Mouse (Mus musculus): ENCODE results near the gene Abl2.

Gene Abl2

DNA sequence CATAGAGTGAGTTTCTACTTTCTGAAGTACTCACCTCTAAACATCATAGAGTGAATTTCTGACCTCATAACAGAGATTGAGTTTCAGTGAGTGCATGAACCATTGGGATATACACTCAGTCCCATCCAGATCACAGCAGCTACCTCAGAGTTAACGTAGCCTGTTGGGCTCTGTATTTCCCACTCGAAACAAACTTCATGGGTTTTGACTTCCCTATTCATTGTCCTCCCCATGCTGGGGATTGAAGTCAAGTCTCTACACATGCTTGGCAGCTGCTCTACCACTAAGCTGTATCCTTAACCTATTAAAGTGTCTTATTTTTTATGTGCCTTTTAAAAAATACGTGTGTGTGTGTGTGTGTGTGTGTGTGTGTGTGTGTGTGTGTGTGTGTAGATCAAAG is 26.9 kb downstream of the Abl2 start:
- no peak for DNase-seq

DNA sequence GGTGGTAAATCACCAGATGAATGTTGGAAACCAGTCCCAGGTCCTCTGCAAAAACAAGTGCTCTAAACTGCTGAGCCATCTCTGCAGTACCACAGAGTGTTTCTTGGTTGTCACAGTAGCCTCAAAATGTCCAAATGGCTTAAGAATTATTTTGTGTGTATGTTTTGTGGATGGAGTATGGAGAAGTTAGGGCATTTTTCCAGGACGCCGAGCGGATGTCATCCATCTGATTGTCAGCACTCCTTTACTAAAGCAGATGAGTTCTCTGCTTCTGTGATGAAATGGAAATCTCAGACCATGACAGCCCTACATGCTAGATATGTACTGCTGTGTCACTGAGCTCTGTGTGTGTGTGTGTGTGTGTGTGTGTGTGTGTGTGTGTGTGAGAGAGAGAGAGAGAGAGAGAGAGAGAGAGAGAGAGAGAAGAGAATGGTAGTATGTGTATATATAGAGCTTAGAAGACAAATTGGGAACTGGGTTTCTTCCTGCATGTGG is 31.3 kb downstream of the Abl2 start:
- no peak for DNase-seq

DNA sequence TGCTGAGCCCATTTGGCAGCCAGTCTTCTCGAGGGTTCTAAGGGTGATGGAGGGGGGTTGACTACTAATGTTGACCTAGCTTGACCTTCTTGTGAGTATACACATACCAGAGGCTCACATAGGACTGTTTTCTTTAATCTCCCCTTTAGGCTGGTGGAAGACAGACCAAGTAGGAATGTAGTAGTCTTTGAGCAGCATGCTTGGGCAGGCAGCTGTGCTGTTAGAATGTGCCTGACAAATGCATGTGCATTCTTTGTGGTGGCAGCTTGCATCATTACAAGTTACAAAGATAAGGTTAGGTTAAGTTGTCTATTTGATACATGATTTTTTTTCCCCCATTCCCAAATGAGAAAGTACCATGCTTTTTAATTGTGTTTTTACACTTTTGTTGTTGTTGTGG is 31.8 kb downstream of the Abl2 start:
- DNase-seq = no peak

DNA sequence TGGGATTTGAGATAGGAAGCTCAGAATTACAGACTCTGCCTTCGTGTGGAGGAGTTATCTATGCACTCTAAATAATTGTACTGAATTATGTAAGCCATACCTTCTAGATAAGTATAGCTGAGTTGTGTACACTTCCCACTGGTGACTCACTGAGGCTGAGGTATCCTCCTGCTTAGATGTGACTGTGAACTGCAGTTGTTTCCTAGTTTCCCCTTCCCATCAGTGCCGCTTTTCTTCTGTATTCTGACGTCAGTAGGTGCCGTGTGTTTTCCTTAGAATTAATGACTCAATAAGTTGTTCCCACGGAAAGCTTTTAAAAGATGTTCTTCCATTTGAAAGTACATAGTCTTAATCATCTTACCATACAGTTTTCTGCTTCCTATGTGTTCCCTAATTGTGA is 34.7 kb downstream of the Abl2 start:
- DNase-seq = no peak

DNA sequence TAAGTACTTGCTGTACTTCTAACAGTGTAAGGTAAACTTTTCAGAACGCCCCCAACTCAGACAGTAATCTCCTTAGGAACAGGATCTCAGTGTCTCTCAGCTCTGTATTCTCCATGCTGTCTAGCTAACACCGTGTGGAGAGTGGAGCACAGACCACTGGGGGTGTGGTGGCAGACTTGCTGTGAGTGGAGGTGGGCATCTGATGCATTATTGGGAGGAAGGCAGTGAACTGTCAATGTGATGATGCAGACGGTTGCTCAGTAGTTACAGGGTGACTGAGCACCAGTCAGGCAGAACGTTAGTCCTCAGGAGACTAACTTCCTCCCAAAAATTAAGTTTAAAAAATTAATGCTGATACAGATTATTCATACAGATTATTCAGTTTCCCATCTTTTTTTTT is 38.5 kb downstream of the Abl2 start:
- DNase-seq = no peak

DNA sequence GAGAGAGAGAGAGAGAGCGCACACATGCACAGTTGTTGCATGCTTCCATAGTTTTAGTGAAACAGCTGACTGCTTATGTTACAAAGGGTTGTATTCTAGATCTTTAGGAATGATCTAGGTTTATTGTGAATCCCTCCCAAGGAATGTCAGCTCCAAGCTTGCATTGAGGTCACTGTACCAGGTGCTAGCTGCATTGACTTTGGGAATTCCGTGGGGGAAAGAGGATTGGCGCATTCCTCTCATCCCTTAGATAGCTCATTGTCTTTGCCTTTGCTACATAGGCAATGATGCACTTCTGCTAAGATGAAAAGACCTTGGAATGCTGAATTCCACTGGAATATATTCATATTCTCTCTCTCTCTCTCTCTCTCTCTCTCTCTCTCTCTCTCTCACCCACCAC is 44.0 kb downstream of the Abl2 start:
- DNase-seq = no peak

DNA sequence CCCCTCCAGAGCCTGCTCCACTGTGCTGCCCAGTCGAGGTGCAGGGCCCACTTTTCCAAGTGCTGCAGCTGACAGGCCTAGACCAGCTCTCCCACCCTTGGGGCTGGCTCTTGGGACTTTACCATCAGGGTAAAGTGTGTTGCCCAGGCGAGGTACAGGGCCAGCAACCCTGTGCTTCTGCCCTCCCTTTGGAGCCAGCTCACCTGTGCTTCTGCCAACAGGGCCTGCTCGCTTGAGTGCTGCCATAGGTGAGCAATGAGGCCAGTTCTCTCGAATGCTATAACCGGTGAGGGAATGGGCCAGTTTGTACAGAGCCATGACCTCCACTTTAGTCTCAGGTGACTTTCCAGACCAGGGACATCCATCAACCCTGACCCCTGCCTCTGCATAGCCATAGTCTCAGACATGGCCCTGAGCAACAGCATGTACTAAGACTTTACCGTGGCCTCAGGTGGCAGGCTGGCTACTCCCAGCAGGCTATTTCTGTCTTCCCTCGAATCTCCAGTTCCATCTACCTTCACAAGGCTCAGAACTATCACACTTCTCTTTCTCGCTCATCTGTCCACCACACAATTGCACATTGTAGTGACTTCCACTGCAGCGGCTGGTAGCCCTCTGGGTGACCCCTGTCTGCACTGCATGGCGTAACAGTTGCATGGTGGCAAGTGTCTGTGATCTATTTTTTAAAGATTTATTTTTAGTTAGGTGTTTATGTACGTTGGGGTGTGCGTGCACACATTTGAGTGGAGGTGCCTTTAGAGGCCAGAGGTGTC is 46.7 kb downstream of the Abl2 start:
- no peak for DNase-seq

DNA sequence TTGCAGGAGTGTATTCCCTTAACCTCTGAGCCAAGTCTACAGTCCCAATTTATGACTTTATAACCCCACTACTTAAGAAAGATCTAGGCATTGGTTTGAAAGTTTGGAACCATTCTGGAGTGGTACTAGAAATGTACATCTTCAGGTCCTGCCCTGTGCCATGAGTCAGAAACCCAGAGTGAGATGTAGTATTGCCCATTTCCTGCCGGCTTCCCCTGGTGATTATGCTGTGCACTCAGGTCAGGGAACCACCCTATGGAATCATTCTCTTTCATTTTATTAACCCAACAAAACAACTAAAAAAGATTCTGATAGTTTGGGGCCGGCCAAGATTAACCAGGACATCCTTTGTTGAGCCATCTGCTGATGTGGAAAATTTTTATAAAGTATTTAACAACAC is 47.4 kb downstream of the Abl2 start:
- DNase-seq = no peak

DNA sequence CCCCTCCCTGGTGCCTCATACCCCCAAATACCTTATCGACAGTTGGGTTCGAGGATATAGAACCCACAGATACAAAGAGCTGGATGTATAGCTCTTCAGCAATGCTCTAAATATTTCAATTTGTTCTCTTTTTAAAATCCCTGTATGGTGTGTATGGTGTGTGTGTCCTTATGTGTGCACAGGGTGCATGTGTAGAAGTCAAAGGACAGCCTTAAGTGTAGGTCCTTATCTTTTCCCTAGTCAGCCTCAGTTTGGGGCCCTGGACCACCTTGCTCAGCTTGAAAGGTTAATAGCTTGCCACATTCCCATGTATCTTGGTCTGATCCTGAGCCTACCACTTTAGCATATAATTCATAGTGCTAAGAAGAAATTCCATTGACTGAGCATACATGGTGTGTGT is 49.9 kb downstream of the Abl2 start:
- DNase-seq = no peak

DNA sequence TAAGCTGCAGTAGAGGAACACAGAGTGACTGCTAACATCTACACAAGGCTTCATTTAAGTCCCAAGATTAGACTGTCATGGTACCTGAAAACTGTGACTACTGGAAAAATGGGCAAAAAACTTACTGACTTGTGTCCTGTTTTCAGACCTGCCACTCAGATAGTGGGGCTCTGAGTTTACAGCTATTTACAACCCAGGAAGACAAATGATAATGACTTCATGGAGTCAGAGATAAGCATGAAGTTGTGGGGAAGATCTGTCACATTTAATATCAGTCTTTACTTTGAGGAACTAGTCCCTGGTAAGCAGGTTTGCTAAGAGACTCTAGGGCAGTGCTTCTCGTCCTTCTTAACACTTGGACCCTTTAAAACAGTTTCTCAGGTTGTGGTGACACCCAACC is 51.7 kb downstream of the Abl2 start:
- DNase-seq = no peak

DNA sequence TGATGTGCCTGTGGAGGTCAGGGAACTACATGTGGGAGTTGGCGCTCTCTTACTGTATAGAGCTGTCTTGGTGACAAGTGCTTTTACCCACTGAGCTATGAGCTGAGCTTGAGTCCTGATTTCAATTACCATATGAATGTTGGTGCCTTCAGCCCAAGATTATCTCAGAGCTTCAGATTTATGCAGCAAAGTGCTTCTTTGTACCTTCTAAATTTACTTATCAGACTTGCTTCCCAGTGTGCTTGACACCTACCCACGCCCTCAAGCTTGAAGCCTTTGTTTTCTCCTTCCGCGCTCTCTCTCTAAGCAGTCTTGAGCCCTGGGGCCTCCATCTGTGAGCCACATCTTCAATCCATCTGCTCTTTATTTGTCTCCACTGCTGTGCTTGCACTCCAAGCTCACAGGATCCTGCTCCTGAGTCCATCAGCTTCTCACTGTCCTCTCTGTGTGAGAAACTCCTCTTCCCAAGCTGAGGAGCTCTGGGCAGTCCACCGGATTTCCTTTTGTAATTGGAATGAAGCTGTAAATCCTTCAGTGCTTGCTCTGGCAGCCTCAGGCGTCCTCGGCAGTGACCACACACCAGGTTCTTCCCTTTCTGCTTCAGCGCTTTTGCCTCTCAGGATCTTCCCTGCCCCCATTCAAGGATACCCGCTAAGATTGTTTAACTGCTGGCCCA is 55.4 kb downstream of the Abl2 start:
- DNase-seq = peak; percentile 69

DNA sequence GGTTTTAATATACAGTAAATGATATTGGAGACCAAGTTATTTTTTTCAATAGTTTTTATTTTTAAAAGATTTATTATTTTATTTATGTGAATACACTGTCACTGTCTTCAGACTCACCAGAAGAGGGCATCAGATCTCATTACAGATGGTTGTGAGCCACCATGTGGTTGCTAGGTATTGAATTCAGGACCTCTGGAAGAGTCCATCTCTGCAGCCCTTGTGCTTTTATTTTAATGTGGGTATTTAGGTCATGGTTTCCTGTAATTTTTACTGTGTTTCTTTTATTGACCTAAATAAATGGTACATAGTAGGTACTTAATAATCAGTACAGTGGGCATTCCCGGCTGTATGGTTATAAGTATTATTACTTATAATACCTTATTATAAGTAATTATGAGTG is 56.1 kb downstream of the Abl2 start:
- DNase-seq = no peak

DNA sequence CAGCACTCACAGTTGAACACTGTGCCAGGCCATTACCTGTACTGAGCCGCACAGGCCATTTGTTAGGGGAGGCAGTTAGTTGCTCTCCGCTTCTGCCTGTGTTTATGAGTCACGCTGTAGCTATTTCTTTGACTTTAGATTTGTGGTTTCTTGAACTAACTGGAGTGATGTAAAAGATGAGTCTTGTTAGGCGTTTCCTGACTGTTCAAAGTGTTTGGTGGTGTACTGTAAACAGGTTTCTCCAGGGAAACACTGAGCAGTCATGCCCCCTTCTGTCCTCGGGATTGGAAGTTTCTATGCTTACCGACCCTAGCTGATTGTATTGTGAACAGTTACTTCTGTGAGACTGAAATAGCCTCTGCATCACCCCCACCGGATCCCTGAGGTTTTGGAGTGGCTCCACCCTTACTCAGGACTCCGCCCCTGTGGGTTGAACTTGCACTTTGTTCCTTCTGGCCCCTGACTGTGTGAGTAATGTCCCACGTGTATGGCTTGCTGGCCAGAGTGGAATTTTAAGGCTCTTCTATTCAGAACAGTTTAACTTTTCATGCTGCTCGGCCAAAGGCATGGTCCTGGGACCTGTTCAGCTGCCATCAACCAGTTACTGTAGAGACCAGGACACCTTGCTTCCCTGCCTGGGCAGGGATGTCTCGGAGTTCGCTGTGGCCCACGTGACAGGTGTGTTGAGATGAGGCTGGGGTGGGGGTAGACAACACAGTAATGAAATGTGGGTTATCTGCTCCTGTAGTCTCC is 57.0 kb downstream of the Abl2 start:
- peak; percentile 68 for DNase-seq

DNA sequence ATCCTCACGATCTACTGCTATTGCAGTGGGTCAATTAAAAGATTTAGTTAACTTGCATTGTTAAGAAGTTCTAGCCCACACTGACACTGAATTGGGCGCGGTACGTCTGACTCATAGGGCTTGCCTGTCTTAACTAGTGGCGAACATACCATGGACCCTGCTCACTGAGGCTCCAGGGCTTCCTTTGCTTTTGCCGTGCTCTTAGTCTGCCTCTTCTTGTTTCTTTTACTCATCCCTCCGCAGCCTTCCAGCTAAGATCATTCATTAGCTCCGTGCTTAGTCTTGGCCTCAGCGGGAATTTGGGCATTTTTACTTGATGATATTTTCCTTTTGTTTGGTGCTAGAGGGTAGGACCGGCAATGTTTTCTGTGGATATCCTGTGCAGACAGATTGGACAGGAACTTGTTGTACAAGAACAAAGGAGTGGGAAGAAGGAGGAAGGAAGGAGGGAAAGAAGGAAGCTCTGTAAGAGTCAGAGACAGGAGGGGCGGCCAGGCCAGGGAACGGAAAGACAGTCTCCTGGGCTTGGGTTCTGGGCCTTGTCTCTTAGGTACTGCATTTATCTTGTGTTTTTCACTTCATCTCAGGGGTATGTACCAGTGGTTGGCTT is 58.5 kb downstream of the Abl2 start:
- DNase-seq = no peak

DNA sequence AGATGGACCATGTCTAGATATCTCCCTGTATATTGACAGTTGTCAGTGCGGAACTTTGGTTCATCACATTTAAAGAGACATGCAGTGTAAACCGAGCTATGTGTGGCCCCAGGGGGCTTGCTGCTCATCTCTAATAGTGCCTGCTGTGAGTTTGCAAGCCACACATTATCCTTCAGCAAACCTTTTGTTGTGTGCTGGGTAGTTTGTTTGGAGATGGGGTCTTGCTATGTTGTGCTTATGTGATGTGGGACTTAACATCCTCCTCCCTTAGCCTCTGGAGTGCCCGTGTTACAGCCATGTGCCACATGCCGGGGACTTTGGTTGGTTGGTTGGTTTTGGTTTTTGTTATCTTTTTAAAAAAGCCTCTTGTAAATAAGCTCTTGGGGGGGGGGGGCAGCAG is 59.2 kb downstream of the Abl2 start:
- DNase-seq = no peak

DNA sequence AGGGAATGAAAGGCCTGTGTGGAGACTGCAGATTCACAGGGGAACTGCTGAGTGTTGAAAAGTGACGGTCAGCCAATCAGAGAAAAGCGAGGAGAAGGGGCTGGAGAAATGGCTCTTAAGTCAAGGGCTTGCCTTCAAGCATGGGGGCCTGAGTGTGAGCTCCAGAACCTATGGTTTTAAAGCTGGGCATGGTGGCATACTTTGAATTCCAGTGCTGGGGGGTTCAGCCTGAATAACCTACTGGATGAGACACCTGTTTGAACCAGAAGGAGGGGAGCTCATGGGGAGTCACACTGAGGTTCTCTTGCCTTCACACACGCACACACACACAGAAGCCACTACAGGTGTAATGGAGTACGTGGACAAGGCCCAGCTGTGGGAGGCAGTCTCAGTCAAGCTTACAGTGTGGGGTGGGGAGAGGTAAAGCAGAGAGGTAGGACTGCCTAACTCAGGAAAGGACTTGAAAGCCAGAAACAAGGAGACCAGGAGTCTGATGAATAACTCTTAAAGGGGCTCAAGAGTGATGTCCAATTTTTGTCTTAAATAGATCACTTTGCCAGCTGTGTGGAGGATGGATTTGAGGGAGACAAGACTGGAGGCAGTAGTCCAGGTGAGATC is 61.8 kb downstream of the Abl2 start:
- DNase-seq = no peak

DNA sequence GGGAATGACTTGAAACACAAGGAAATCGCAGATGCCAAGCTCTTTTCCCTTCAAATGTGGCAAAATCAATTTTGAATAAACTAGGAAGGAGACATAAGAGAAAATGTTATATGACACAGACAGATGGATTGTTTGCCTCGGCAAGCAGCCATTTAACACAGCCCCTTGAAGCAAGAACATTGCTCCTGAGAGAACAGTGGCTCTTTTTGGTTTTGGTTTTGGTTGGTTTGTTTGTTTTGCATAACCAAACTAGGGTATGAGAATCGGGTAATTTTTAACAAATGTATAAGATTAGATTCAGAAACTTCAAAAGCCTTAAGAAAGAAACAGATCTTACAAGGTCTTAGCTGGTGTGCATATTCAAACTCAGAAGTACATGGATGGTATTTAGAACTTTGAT is 62.4 kb downstream of the Abl2 start:
- DNase-seq = no peak

DNA sequence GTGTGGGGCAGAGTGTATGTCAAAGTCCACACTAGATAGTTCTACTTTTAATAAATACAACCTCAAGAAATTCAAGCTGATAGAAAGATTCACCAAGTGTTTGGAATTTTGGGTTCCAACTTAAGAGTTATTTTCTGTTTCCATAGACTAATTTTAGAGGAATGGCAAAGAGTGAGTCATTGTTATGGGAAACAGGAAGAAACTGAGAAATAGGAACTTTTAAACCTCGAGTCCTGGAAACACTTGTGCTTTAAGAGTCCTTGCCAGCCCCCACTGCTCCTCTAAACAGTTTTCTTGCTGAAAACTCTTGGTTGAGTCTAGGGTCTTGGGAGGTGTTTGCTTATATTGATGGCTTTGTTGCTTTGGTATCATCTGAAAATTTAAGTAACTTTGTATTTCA is 65.6 kb downstream of the Abl2 start:
- DNase-seq = no peak

DNA sequence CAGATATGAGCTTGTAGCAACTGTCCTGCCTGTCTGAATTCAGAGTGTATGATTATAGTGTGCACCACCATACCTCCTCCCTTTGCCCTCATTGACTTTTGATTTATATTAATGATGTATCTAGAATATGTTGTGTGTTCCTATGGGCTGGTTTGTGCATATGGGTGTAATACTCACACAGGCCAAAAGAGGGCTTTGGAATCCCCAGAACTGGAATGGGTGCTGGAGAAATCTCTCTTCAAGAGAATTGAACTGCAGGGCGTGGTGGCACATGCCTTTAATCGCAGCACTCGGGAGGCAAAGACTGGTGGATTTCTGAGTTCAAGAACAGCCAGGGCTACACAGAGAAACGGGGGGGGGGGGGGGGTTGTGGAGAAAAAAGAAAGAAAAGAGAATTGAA is 68.1 kb downstream of the Abl2 start:
- DNase-seq = no peak

DNA sequence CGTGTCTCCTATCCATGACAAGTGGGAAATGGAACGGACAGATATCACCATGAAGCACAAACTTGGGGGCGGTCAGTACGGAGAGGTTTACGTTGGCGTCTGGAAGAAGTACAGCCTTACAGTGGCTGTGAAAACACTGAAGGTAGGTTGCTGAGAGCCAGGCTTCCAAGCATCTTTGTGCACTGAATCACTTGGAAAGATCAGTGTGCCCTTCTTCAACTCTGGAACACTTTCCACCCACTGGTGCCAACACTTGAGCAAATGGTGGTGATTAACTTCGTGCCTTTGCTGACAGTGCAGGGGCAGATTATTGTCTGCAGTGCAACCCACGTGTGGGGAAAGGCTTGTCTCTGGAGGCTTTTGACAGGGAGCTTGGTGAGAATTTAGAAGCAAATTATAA is 71.4 kb downstream of the Abl2 start:
- no peak for DNase-seq

DNA sequence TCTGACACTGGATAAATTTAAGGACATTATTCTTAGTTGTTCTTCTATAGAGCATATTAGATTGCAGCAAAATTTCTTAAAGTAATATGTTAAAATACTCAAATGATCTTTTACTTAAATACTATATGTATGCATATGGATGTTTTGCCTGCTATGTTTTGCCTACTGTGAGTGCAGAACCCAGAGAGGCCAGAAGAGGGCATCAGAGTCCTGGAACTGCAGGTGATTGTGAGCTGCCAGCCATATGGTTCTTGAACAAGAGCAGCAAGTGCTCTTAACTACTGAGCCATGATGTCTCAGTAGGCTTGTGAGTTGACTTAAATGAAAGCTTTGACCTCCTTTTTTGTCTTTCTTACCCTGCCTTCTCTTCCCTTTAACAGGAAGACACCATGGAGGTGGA is 72.4 kb downstream of the Abl2 start:
- no peak for DNase-seq

DNA sequence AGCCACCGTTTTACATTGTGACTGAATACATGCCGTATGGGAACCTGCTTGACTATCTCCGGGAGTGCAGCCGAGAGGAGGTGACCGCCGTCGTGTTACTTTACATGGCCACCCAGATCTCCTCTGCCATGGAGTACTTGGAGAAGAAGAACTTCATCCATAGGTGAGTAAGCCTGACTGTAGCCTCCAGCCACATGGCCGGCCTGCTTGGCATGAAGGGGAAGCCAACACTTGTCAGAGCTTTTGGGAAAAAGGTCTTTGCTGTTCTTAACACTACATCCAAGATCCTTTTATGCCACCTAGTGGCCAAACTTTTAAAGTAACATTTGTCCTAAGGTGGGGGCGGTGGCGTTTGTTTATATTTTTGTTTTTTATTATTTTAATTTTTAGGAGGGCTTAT is 74.5 kb downstream of the Abl2 start:
- no peak for DNase-seq

DNA sequence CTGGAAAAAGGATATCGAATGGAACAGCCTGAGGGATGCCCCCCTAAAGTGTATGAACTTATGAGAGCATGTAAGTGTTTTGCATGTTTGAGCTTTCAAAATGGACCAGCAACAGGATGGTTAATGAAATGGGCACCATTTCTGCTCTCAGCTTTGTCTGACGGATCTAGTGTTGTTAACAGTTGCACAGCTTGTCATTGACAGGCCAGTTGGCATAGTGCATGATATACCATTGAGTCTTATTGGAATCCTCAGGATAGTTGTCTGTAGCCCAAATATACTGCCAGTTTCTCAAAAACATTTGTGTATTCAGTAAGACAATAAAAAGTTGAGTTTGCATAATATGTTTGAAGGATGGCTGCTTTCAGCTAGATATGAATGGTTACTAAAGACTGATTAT is 76.6 kb downstream of the Abl2 start:
- no peak for DNase-seq
